Mouse (Mus musculus): Measurements from ENCODE around the gene Bmpr1b. TPM values are rescaled to one million over a fixed set of nuclear protein-coding genes. Genes with fewer than 3 reads are reported as not detected.

The Bmpr1b gene
- polyA plus RNA-seq, 1 experiment from 2014 or later = 10.7 TPM

- 29% methylated on average over 3 of the region's 3 CpGs for WGBS
- ATAC-seq (replicated peaks; ENCODE audit: low FRiP score) = peak; percentile 83
Measured at GRCm38 (mm10) chr3:141831135-141831534, 338.1 kb downstream of the Bmpr1b start.

DNA sequence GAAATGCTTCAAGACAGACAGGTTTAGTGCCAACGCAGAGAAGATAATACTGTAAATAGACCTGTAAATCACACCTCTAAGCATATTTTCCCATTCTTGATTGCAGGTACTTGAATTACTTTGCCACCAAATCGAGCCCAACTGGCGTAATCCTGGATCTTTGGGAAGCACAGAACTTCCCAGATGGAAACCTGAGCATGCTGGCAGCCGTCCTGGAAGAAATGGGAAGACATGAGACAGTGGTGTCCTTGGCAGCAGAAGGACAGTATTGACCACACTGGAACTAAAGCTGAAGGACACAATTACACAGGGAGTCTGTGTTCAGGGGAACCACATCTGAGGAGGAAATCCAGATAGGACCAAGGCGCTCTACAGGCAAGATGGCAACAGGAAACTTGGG lies 340.9 kb downstream of the Bmpr1b start:
- ATAC-seq (replicated peaks; ENCODE audit: low FRiP score) (no peak), DNase-seq (ENCODE audit: low spot score) (no peak)
- WGBS = 87% methylated on average over 5 of the region's 5 CpGs
- Histone ChIP-seq H3K36me3 (ENCODE audit: control insufficient read depth, insufficient read depth, low read length) (no peaks in the 10 kb centered on the region), H3K4me2 (ENCODE audit: low read depth, low read length, severe bottlenecking) (no peak overlapping the region), H3K4me3 (ENCODE audit: low read depth, low read length) (no peak overlapping the region), H3K27ac (ENCODE audit: low read depth, low read length) (no peak overlapping the region), H3K9me3 (ENCODE audit: control insufficient read depth, low read length) (no peaks in the 10 kb centered on the region), H3K4me1 (replicated peaks; ENCODE audit: control insufficient read depth, insufficient read depth, low read length) (no peaks in the 10 kb centered on the region), H3K27me3 (ENCODE audit: control insufficient read depth, insufficient read depth, low read length) (no peaks in the 10 kb centered on the region), H3K9ac (ENCODE audit: low read length) (no peak overlapping the region)

More at GRCm38 (mm10) chr3:141831135-141831534, 338.1 kb downstream of the Bmpr1b start:
- Histone ChIP-seq H3K4me2 (ENCODE audit: low read depth, low read length, severe bottlenecking) (no peak overlapping the region), H3K9ac (ENCODE audit: low read length) (no peak overlapping the region), H3K27ac (ENCODE audit: low read depth, low read length) (no peak overlapping the region), H3K9me3 (ENCODE audit: control insufficient read depth, low read length) (no peaks in the 10 kb centered on the region), H3K27me3 (ENCODE audit: control insufficient read depth, insufficient read depth, low read length) (no peaks in the 10 kb centered on the region), H3K36me3 (ENCODE audit: control insufficient read depth, insufficient read depth, low read length) (no peaks in the 10 kb centered on the region), H3K4me3 (ENCODE audit: low read depth, low read length) (no peak overlapping the region), H3K4me1 (replicated peaks; ENCODE audit: control insufficient read depth, insufficient read depth, low read length) (no peaks in the 10 kb centered on the region)
- peak; percentile 71 for DNase-seq (ENCODE audit: low spot score)

GRCm38 (mm10) chr3:141819331-141819941 lies 349.8 kb downstream of the Bmpr1b start:
- Histone ChIP-seq H3K27ac (ENCODE audit: low read depth, low read length) (peak overlapping the region; percentile 60), H3K9ac (ENCODE audit: low read length) (peak overlapping the region; percentile 38; the same call in 1 of the 2 replicates), H3K4me3 (ENCODE audit: low read depth, low read length) (no peak overlapping the region), H3K4me2 (ENCODE audit: low read depth, low read length, severe bottlenecking) (peak overlapping the region; percentile 40), H3K36me3 (ENCODE audit: control insufficient read depth, insufficient read depth, low read length) (no peaks in the 10 kb centered on the region), H3K27me3 (ENCODE audit: control insufficient read depth, insufficient read depth, low read length) (no peaks in the 10 kb centered on the region), H3K9me3 (ENCODE audit: control insufficient read depth, low read length) (no peaks in the 10 kb centered on the region), H3K4me1 (replicated peaks; ENCODE audit: control insufficient read depth, insufficient read depth, low read length) (peaks cover 13% of the 10 kb centered on the region; the same call in 1 of the 2 replicates)
- peak; percentile 90 for ATAC-seq (replicated peaks; ENCODE audit: low FRiP score)
- 8% methylated on average over 13 of the region's 13 CpGs for WGBS
- DNase-seq (ENCODE audit: low spot score) = peak; percentile 81

DNA sequence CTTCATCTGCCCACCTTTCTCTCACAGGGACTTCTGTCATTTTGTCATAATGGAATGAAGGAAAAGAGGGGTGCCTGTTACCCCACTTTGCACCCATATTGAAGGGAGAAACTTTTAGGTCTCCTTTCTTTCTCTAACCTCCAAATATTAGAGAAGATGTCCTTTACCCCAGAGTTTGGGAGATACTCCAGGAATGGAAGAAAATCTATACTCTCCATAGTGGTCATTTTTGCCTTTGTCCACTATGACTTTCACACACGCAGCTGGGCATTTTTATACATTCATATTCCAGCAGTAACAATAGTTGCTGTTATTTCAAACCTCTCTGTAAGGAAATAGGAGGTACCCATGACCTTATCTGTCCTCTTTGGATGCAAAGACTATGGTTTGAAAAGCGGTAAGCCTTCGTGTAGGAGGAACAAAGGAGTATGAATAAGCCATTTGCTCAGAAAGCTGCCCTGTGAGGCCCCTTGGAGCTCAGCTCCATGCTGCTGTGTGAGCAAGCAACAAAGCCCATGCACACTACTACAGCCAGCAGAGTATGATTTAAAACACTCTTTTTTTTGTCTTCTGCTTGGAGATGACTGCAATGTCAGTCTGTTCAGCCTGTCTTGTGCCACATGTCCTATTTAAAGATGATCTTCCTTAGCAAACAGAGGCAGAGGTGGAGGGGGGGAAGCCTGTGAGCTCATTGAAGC lies 350.5 kb downstream of the Bmpr1b start:
- no peak for DNase-seq (ENCODE audit: low spot score)
- peaks cover 13% of the 10 kb centered on the region; the same call in 1 of the 2 replicates for H3K4me1 ChIP-seq (replicated peaks; ENCODE audit: control insufficient read depth, insufficient read depth, low read length)
- H3K27ac ChIP-seq (ENCODE audit: low read depth, low read length) = peak overlapping the region; percentile 18; the same call in 1 of the 2 replicates
- H3K9me3 ChIP-seq (ENCODE audit: control insufficient read depth, low read length) = no peaks in the 10 kb centered on the region
- no peak overlapping the region for H3K9ac ChIP-seq (ENCODE audit: low read length)
- H3K36me3 ChIP-seq (ENCODE audit: control insufficient read depth, insufficient read depth, low read length) = no peaks in the 10 kb centered on the region
- 7% methylated on average over 3 of the region's 3 CpGs for WGBS
- H3K27me3 ChIP-seq (ENCODE audit: control insufficient read depth, insufficient read depth, low read length) = no peaks in the 10 kb centered on the region
- peak overlapping the region; percentile 40; the same call in 1 of the 2 replicates for H3K4me2 ChIP-seq (ENCODE audit: low read depth, low read length, severe bottlenecking)
- peak; percentile 69 for ATAC-seq (replicated peaks; ENCODE audit: low FRiP score)
- no peak overlapping the region for H3K4me3 ChIP-seq (ENCODE audit: low read depth, low read length)

DNA sequence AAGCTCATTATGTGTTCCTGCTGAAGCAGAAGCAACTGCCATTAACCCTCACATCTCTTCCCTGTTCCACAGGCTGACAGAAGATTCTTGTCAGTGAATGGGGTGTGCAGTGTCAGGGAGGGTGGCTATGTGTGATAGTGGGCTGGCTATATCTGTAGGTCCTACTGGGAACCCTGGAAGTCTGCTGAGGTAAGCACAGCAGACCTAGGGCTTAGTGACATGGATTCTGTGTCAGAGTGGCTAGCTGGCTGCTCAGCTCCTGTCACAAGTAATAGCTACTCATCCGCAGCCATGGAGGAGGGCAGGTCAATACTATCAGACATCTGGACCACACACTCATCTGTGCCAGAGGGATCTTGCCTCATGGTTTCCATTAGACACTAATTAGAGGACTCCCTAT lies 354.4 kb downstream of the Bmpr1b start:
- Histone ChIP-seq H3K9me3 (ENCODE audit: control insufficient read depth, low read length) (no peaks in the 10 kb centered on the region), H3K36me3 (ENCODE audit: control insufficient read depth, insufficient read depth, low read length) (no peaks in the 10 kb centered on the region), H3K4me2 (ENCODE audit: low read depth, low read length, severe bottlenecking) (no peak overlapping the region), H3K4me1 (replicated peaks; ENCODE audit: control insufficient read depth, insufficient read depth, low read length) (peaks cover 13% of the 10 kb centered on the region; the same call in 1 of the 2 replicates), H3K27me3 (ENCODE audit: control insufficient read depth, insufficient read depth, low read length) (no peaks in the 10 kb centered on the region), H3K4me3 (ENCODE audit: low read depth, low read length) (no peak overlapping the region), H3K9ac (ENCODE audit: low read length) (no peak overlapping the region), H3K27ac (ENCODE audit: low read depth, low read length) (no peak overlapping the region)
- ATAC-seq (replicated peaks; ENCODE audit: low FRiP score) (no peak), DNase-seq (ENCODE audit: low spot score) (no peak)
- WGBS = 56% methylated on average over 1 of the region's 1 CpGs

- ATAC-seq (replicated peaks; ENCODE audit: low FRiP score) (no peak), DNase-seq (ENCODE audit: low spot score) (peak; percentile 60)
- Histone ChIP-seq H3K4me3 (ENCODE audit: low read depth, low read length) (no peak overlapping the region), H3K36me3 (ENCODE audit: control insufficient read depth, insufficient read depth, low read length) (no peaks in the 10 kb centered on the region), H3K4me1 (replicated peaks; ENCODE audit: control insufficient read depth, insufficient read depth, low read length) (peaks cover 6% of the 10 kb centered on the region; the same call in 1 of the 2 replicates), H3K9me3 (ENCODE audit: control insufficient read depth, low read length) (no peaks in the 10 kb centered on the region), H3K27me3 (ENCODE audit: control insufficient read depth, insufficient read depth, low read length) (no peaks in the 10 kb centered on the region), H3K9ac (ENCODE audit: low read length) (no peak overlapping the region), H3K4me2 (ENCODE audit: low read depth, low read length, severe bottlenecking) (no peak overlapping the region), H3K27ac (ENCODE audit: low read depth, low read length) (no peak overlapping the region)
- 12% methylated on average over 2 of the region's 2 CpGs for WGBS
Measured at GRCm38 (mm10) chr3:141811348-141811747, 357.9 kb downstream of the Bmpr1b start.

- H3K9me3 ChIP-seq (ENCODE audit: control insufficient read depth, low read length) = no peaks in the 10 kb centered on the region
- H3K4me3 ChIP-seq (ENCODE audit: low read depth, low read length) = no peak overlapping the region
- peaks cover 6% of the 10 kb centered on the region; the same call in 1 of the 2 replicates for H3K4me1 ChIP-seq (replicated peaks; ENCODE audit: control insufficient read depth, insufficient read depth, low read length)
- WGBS = 47% methylated on average over 7 of the region's 7 CpGs
- no peaks in the 10 kb centered on the region for H3K27me3 ChIP-seq (ENCODE audit: control insufficient read depth, insufficient read depth, low read length)
- no peak overlapping the region for H3K4me2 ChIP-seq (ENCODE audit: low read depth, low read length, severe bottlenecking)
- DNase-seq (ENCODE audit: low spot score) (no peak), ATAC-seq (replicated peaks; ENCODE audit: low FRiP score) (peak; percentile 44; the same call in 1 of the 2 replicates)
- no peaks in the 10 kb centered on the region for H3K36me3 ChIP-seq (ENCODE audit: control insufficient read depth, insufficient read depth, low read length)
- no peak overlapping the region for H3K27ac ChIP-seq (ENCODE audit: low read depth, low read length)
- H3K9ac ChIP-seq (ENCODE audit: low read length) = no peak overlapping the region
Measured at GRCm38 (mm10) chr3:141810944-141811343, 358.3 kb downstream of the Bmpr1b start.

GRCm38 (mm10) chr3:141809581-141809980 lies 359.6 kb downstream of the Bmpr1b start:
- Histone ChIP-seq H3K27me3 (ENCODE audit: control insufficient read depth, insufficient read depth, low read length) (no peaks in the 10 kb centered on the region), H3K9ac (ENCODE audit: low read length) (no peak overlapping the region), H3K36me3 (ENCODE audit: control insufficient read depth, insufficient read depth, low read length) (no peaks in the 10 kb centered on the region), H3K4me2 (ENCODE audit: low read depth, low read length, severe bottlenecking) (no peak overlapping the region), H3K4me1 (replicated peaks; ENCODE audit: control insufficient read depth, insufficient read depth, low read length) (peaks cover 3% of the 10 kb centered on the region; the same call in 1 of the 2 replicates), H3K9me3 (ENCODE audit: control insufficient read depth, low read length) (no peaks in the 10 kb centered on the region), H3K27ac (ENCODE audit: low read depth, low read length) (no peak overlapping the region), H3K4me3 (ENCODE audit: low read depth, low read length) (no peak overlapping the region)
- ATAC-seq (replicated peaks; ENCODE audit: low FRiP score) = no peak
- DNase-seq (ENCODE audit: low spot score) = no peak
- WGBS = 85% methylated on average over 3 of the region's 3 CpGs
